Mouse (Mus musculus) ovary, postnatal 14 days (tissue): ENCODE results near the gene Zfp839.

Source experiments
- DNase-seq: peaks from one replicate; pipeline ENCODE4 v3.0.0; 2022; ENCODE audit warnings: low spot score

Zfp839 gene

GRCm38 (mm10) chr12:110850010-110850928 lies at the start of gene Zfp839:
Gene Zfp839 (plus strand): TSS chr12:110850253.
- DNase-seq: peak; percentile 84

GRCm38 (mm10) chr12:110801876-110802464 lies 48.1 kb upstream of the Zfp839 start:
- DNase-seq: no peak

- no peak for DNase-seq
Measured at GRCm38 (mm10) chr12:110802674-110803297, 47.3 kb upstream of the Zfp839 start.

GRCm38 (mm10) chr12:110804261-110804660 lies 45.8 kb upstream of the Zfp839 start:
- DNase-seq: no peak

GRCm38 (mm10) chr12:110806301-110806970 lies 43.6 kb upstream of the Zfp839 start:
- DNase-seq: no peak

- DNase-seq: no peak
Measured at GRCm38 (mm10) chr12:110808430-110808829, 41.6 kb upstream of the Zfp839 start.

GRCm38 (mm10) chr12:110808848-110809247 lies 41.2 kb upstream of the Zfp839 start:
- no peak for DNase-seq

- DNase-seq: no peak
Measured at GRCm38 (mm10) chr12:110813132-110813531, 36.9 kb upstream of the Zfp839 start.

- no peak for DNase-seq
Measured at GRCm38 (mm10) chr12:110813624-110814023, 36.4 kb upstream of the Zfp839 start.

- no peak for DNase-seq
Measured at GRCm38 (mm10) chr12:110814924-110815323, 35.1 kb upstream of the Zfp839 start.

GRCm38 (mm10) chr12:110816833-110817232 lies 33.2 kb upstream of the Zfp839 start:
- DNase-seq: no peak

- no peak for DNase-seq
Measured at GRCm38 (mm10) chr12:110819367-110819766, 30.7 kb upstream of the Zfp839 start.

- DNase-seq: no peak
Measured at GRCm38 (mm10) chr12:110821787-110822186, 28.3 kb upstream of the Zfp839 start.

GRCm38 (mm10) chr12:110822366-110822765 lies 27.7 kb upstream of the Zfp839 start:
- DNase-seq: no peak

- no peak for DNase-seq
Measured at GRCm38 (mm10) chr12:110828908-110829307, 21.1 kb upstream of the Zfp839 start.

GRCm38 (mm10) chr12:110830293-110831024 lies 19.6 kb upstream of the Zfp839 start:
- DNase-seq: no peak

- no peak for DNase-seq
Measured at GRCm38 (mm10) chr12:110835182-110835581, 14.9 kb upstream of the Zfp839 start.

GRCm38 (mm10) chr12:110836729-110837128 lies 13.3 kb upstream of the Zfp839 start:
- DNase-seq: no peak

GRCm38 (mm10) chr12:110837192-110837841 lies 12.7 kb upstream of the Zfp839 start:
- DNase-seq: no peak

GRCm38 (mm10) chr12:110837850-110838249 lies 12.2 kb upstream of the Zfp839 start:
- no peak for DNase-seq
